Mouse (Mus musculus): ENCODE results near the gene Kcnma1.

DNA sequence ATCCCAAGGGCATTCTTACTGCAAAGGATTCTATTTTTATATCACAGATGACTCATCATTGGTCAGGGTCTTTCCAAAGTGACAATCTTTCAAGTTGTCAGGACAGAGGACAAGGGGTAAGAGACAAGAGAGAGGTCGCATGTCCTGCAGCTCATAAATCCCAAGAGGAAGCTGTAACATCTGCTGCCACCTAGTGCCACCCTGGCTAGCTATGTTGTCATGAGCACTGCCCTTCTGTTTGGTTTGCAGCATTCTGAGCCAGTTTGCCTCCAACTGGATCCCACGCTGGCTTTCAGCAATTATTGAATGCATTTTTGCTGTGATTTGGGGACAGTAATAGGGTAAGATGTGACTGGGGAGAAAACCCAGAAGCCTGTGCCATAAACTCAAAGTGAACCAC, 373.6 kb downstream of the Kcnma1 start:
- TF ChIP-seq CTCF (IDR thresholded peaks at IDR 0.05; ENCODE audit: extremely low read depth, insufficient read depth, insufficient read length, insufficient replicate concordance) (no peak), POLR2A (IDR thresholded peaks at IDR 0.05; ENCODE audit: low read depth, low read length) (no peak)
